Mouse (Mus musculus) left cerebral cortex, adult 6 months (tissue): Measurements from ENCODE around the gene Kif2a. TPM values are rescaled to one million over a fixed set of nuclear protein-coding genes. Genes with fewer than 3 reads are reported as not detected.

Experiments used
- long read RNA-seq, 2 experiments: library from polyadenylated mRNA; unstranded; transcript quantifications; one replicate each; pipeline ENCODE4 v2.0.0; 2019 to 2020
- polyA plus RNA-seq: library from polyadenylated mRNA; unstranded; fragments of <200 nt; fragmentation: Nextera tagmentation; gene quantifications from 2 replicates; pipeline ENCODE4 v1.2.3, GENCODE M21; 2021

Kif2a gene
- polyA plus RNA-seq = 21.9 and 22.3 TPM in 2 replicates
- long read RNA-seq, experiment 1, full-length matches to known transcripts = 16 of 47 reads
- long read RNA-seq, experiment 1, partial matches to known transcripts = 18 of 47 reads
- long read RNA-seq, experiment 1, other reads (novel, unspliced or antisense) = 13 of 47 reads
- long read RNA-seq, experiment 2, partial matches to known transcripts = 17 of 43 reads
- long read RNA-seq, experiment 2, other reads (novel, unspliced or antisense) = 25 of 43 reads

DNA sequence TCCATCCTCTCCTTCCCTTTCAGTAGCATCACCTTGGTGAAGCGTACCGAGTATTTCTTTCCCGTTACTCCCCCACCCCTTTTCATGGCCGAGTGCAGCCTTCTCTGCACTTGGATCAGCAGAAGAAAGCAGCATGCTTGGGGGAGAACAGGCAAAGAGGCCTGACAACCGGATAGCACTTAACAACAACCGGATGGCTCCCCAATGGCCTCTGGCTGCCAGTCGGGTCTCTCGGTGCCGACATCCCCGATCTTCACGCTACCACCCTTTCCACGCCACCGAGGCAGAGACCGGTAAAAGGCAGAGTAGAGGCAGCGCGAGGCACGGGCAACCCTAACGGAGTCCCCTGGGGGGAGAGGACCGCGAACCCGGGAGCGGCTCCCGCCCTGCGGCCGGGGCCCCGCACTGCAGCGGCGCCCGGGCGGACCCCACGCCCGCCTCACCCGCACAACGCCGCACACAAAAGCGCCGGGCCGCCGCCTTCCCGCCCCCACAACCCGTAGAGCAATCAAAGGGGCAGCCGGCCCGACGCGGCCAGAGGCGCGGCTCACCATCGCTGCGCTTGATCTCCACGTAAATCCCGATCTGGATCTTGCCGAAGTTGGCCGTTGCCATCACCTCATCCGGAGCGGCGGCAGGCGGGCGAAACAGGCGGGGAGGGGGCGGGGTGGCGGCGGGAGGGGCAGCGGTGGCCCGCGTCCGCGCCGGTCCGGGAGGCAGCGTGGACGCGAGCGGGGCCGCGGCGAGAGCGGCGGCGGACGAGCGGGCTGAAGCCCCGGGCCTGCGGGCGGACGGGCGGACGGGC lies at the start of gene Kif2a:
TSS of gene Kif2a (minus strand) at position 666 of the 805 bp plus-strand sequence.

GRCm38 (mm10) chr13:106946594-106947540 lies 75.1 kb downstream of the Kif2a start, which contains the start of gene Dimt1:
Dimt1 (plus strand) TSS chr13:106947127.

DNA sequence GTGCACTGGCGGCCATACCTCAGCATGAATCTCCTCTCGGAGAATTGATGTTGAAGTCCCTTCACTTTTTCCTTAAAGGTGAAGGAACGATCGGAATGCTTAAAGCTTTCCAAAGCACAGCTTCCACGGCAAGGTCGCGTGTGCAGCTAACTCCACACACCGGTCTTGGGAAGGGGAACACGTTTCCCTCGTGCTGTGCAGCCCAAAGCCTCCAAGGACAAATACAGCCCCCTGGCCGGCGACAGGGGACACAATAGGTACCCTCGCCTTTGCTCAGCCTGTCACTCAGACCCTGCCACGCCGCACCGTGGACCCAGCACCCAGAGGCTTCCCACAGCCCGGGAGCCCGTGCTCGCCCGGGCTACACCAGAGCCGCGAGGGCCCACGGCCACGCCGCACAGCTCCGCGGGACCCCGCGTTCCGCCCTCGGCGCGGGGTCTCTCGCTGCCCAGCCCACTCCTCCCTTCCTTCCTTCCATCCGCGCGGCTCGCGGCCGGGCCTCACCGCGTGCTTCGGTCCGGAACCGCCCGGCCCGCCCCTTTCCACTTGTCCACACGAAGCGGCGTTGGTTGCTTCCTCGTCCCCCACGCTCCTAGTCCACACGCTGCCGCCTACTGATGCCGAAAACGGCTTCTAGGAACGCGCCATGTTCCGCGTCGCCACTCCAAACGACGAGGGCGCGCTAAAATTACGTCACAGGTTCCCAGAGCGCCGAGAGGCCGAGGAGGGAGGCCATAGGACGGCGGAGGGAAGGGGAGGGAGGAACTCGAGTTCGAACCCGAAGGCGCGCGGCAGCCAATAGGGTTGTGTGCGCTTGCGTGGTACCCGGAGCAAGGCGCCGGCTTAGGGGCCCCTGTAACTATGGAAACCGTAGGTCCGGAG lies 85.4 kb downstream of the Kif2a start, which contains the start of gene Ipo11:
TSS of gene Ipo11 (minus strand) at position 703 of the 882 bp plus-strand sequence.

Other genes starting within 250 kb of the Kif2a start
- gene Ipo11, start 85.2 kb downstream of the Kif2a start, polyA plus RNA-seq = 18.8 and 22.8 TPM in 2 replicates
- gene Dimt1, start 75.0 kb downstream of the Kif2a start, polyA plus RNA-seq = 15.2 and 16.6 TPM in 2 replicates